Mouse (Mus musculus) skeletal muscle tissue, adult 2 months (tissue): ENCODE data around the gene Ppp4r4.
"Not testable (repeated sequence)": the region's sequence is repeated elsewhere in the genome, so short reads cannot be mapped to it uniquely, and the experiment has no call there.

Experiments used
- DNase-seq: peaks from one replicate; pipeline ENCODE4 v3.0.0-alpha.2; 2012; ENCODE audit warnings: low read depth, low spot score

Gene Ppp4r4

DNA sequence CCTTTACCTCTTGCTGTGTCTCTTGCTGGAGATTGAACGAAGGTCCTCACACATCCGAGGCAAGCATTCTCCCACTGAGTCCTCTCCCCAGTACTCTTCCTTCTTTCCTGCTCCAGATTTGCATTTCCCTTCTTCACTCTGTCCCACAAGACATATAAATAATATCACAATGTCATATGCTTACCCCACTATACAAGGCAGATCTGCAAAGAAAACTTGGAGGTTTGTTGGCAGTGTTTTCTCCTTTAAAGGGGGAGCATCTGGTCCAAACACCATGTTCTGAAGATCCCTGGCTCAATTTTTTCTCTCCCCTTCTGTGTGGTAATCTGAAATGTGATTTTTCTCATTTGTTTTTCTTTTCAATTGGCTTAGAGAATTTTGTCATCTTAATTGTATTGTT lies 102.3 kb downstream of the Ppp4r4 start:
- no peak for DNase-seq

DNA sequence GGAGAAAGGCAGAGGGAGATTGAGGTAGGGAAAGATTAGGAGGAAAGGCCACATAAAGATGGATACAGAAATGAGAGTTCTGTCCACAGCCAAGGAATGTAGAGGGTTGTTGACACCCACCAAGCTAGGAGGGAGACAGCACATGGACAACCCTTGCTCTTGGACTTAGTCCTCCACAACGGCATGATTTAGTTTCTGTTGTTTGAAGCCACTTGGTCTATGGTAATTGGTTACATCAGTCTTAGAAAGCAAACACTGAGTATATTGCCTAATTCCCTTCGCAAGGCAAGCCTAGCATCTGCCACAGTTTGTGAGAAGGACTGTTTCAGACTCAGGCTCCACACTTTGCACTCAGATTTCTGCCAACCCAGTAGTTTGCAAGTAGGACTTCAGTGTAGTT lies 103.8 kb downstream of the Ppp4r4 start:
- DNase-seq = no peak

- peak; percentile 18 for DNase-seq
Measured at GRCm38 (mm10) chr12:103643336-103643735, 111.3 kb downstream of the Ppp4r4 start.

DNA sequence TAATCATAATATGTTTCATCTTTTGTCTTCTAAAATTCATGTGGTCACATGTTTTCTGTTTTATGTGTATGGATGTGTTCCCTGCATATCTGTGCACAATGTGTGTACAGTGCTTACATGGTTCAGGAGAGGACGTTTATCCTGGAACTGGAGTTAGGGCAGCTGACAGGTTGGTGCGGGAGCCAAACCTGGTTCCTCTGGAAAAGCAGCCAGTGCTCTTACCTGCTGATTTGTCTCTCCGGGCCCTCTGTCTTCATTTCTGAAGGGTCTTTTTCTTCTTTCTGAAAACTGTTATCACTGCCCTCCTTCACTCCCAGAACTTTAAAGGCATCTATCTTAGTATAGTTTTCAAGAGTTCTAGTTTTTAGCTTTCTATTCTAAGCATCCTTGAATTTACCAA lies 111.7 kb downstream of the Ppp4r4 start:
- DNase-seq = no peak

DNA sequence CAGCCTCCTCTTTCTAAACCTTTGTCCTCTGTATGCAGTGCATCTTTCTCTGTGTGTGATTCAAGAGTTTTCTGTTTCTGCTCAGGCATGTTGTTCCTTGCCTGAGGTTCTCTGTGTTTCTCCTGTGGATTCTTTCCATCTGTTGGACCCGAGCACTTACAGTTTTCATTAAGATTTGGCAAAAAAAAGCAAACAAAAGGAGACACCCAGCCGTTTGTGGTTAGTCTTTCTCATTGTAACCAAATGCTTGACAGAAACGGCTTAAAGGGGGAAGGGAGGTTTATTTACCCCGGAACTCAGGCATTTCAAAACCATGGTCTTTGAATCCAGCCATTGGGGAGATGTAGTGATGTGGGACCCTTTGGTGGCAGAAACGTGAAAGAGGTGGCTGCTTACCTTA lies 112.5 kb downstream of the Ppp4r4 start:
- no peak for DNase-seq

- no peak for DNase-seq
Measured at GRCm38 (mm10) chr12:103646314-103646713, 114.2 kb downstream of the Ppp4r4 start.

DNA sequence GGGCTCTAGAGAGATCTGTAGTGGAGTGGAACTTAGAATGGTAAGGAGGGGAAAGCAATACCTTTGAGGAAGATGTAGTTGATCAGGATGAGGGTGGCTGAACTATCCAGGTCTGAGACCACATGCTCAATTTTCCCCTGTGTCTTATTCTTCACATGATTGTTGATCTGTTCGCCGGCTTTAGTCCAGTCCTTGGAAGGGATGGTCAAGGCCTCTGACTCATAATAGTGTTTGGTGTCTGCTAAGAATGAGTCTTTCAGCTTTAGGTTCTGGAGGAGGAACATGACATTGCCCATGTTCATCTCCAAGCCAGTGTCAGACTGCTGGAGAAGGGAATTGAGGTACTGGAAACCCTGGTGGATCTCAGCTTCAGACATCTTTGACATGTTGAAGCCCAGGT lies 121.8 kb downstream of the Ppp4r4 start:
- no peak for DNase-seq

DNA sequence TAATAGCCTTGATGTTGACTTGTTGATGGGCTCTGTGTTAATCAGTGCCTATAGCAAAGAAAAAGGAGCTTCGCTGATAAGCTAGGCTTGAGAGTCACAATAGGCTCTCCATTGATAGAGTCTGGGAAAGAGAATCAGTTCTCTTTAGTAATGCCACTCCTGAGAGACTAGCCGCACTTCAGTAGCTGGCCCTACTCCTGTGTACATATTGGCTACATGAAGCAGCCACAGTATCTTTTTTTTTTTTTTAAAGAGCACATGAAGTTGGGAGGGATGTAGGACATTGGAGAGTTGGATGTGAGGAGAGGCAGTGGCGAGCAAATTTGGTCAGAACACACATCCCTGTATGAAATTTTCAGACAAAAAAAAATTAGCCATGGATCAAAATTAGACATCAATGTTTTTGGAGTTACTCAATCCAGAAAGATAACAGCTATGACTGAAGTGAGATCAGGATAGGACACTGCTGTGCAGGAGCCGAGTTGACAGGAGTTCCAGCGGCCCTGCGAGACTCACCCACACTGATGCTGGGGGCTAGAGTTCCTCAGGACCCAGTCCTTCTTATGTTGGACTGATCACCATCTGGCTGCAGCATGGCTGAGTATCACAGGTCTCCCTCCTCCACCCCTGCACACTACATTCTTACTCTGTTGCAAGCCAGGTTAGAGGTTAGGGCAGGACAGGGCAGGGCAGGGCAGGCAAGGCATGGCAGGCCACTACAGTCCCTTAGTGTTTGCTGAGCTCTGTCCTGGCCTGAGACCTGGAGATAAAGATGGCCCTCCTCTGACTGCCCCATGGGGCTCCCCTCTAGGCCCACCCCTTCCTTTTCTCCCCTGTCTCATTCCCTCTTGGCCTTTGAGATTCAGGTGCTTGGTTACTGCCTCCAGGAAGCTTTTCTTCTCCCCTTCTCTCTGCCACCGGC lies 123.3 kb downstream of the Ppp4r4 start:
- DNase-seq = no peak

DNA sequence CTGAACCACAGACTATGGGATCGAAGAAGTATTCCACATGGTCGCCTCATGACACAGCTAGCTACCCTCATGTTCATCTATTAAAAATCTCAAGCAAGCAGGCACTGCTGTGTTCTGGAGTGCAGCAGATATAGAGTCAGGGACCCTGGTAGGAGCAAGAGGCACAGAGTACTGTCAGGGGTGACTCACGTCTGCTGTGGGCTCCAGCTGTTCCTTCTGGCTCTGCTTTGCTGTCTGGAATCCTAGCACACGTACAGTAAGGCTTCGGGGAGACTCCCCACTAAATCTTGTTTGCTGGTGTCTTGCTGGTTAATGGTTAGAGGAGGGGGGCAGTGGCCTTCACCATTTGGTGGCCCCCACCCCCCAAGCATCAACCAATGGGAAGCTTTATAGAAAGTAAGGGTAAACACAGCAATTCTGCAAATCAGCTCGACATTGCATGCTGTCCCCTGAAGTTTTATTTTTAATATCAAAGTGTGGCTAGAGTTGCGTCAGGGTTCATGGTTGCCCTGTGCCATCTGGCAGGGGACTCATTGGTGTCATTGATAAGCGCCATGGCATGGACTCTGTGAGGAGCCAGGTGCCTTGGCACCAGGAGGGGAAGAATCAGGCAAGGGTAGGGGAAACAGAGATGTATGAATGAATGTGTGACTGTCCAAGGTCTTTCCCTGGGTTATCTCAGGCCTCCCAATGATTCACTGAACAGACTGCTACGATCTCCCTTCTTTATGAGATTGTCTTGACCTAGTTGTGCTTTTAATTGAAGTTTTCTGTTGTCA lies 125.0 kb downstream of the Ppp4r4 start, which contains the start of gene Serpina6:
TSS of gene Serpina6 (minus strand) at position 365 of the 779 bp plus-strand sequence.
- no peak for DNase-seq

DNA sequence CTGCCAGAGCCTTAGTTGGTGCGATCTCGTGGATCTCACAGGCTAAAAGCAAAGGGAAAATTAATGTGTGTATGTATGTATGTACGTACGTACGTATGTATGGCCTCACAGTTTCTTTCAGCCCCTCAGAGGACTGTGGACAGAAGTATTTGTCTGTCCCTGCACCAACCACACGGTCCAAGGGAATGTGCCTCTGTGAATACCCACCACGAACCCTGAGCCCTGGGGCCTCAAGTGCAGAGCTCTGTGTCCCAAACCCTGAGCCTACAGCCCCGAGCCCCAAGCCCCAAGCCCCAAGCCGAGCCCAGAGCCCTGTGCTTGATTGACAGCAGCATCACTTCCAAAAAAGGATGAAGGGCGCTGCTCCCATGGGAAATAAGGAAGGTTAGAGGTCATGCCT lies 125.9 kb downstream of the Ppp4r4 start:
- no peak for DNase-seq

- DNase-seq = peak; percentile 2
Measured at GRCm38 (mm10) chr12:103659171-103659570, 127.1 kb downstream of the Ppp4r4 start.

DNA sequence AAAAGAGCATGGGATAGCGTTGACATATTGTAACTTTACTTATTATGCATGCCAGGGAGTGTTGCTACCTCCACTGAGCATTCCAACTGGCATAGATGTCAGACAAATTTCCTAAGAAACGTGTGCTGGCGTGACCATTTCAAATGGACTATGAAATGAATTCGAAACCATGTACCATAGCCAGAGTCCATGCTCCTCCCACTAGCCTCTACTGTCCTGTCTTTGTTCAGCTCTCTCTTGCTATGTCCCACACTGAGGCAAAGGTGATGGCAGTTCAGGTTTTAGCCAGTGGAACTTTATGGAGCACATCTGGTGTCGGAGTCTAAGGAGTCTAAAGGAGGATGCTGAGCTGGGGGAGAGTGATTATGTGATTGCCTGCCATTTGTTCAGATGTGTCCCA lies 128.0 kb downstream of the Ppp4r4 start:
- no peak for DNase-seq

DNA sequence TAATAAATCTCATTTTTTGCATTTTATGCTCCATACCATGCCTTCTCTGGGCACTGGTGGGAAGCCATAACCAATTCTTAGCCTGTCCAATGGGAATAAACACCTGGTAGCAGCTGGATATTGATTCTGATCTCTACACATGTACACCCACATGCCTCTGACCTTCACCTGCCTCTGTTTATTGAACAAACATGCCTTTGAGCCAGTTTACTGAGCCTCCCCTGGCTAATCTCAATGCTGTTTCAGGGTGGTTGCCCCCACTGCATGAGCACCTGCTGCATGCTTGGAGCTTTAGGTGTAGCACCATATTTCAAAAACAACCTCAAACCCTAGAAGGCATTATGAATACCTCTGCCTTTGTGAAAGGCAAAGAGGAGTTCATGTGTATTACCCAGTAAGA lies 130.0 kb downstream of the Ppp4r4 start:
- DNase-seq = not testable (repeated sequence)
